Mouse (Mus musculus) megakaryocyte, embryonic 14.5 days (primary cell): ENCODE results near the gene Nus1.

Experiments used
- FLI1 ChIP-seq: IDR thresholded peaks from 2 replicates; pipeline ENCODE4 v1.6.1; 2012; ENCODE audit warnings: low read length, inconsistent platforms, mixed read lengths
- GATA1 ChIP-seq: IDR thresholded peaks from 3 replicates; pipeline ENCODE4 v1.6.1; 2012; ENCODE audit warnings: mixed read lengths, low read length, inconsistent platforms, borderline replicate concordance

DNA sequence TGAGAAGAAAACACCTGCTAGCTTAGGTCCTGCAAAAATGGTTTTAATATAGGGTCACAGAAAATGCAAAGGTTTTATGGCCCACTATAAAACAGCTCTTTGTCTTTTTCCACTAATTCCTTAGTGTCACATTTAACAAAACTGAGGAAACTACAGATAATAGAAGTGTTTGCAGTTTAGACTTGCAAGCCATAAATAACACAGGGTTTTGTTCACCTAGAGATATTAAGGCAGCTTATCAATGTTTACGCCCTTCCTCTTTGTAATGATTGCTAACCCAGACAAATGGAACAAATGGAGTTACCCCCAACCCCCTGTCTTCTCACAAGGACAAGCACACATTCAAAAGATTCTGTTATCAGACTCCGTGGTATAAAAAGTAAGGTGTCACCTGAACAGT, 26.1 kb upstream of the Nus1 start:
- TF ChIP-seq GATA1, result no peak
- TF ChIP-seq FLI1, result no peak
